Mouse (Mus musculus) testis, adult 2 months (tissue): ENCODE measurements at regions not wholly inside any gene's neighbourhood (a gene's known extent, or its start where the extent isn't known, plus 50 kb on each side); places are given as distances from the start of the nearest gene placed in this dataset.
"Not testable (repeated sequence)": the region's sequence is repeated elsewhere in the genome, so short reads cannot be mapped to it uniquely, and the experiment has no call there.

Experiments
- H3K27ac ChIP-seq: fragments of 200-500 bp; 2 replicates; pipeline ENCODE4 v1.5.1; 2012; ENCODE audit warnings: low read depth, low read length; ENCODE audit not compliant: control insufficient read depth, insufficient read depth
- H3K27me3 ChIP-seq: fragments of 200-500 bp; 2 replicates; pipeline ENCODE4 v1.6.1; 2012; ENCODE audit warnings: mild to moderate bottlenecking, low read length, moderate library complexity; ENCODE audit not compliant: control insufficient read depth, insufficient read depth
- H3K36me3 ChIP-seq: fragments of 200-500 bp; 2 replicates; pipeline ENCODE4 v1.6.1; 2012; ENCODE audit warnings: mild to moderate bottlenecking, low read length; ENCODE audit not compliant: control insufficient read depth, insufficient read depth
- H3K4me1 ChIP-seq: fragments of 200-500 bp; 2 replicates; pipeline ENCODE4 v1.6.1; 2012; ENCODE audit warnings: low read length; ENCODE audit not compliant: control insufficient read depth, insufficient read depth
- H3K4me3 ChIP-seq: fragments of 200-500 bp; 2 replicates; pipeline ENCODE4 v1.5.1; 2012; ENCODE audit warnings: low read depth, mild to moderate bottlenecking, low read length, moderate library complexity, mixed read lengths; ENCODE audit not compliant: control insufficient read depth
- CTCF ChIP-seq: fragments of 200-500 bp; IDR thresholded peaks from 2 replicates; pipeline ENCODE4 v1.5.1; 2012; ENCODE audit warnings: low read depth, mild to moderate bottlenecking, inconsistent platforms, low read length, moderate library complexity; ENCODE audit not compliant: control insufficient read depth, insufficient read depth, insufficient replicate concordance
- POLR2A ChIP-seq: fragments of 200-500 bp; IDR thresholded peaks from 2 replicates; pipeline ENCODE4 v1.6.1; 2012; ENCODE audit warnings: low read depth, mild to moderate bottlenecking, inconsistent platforms, low read length, moderate library complexity; ENCODE audit not compliant: control insufficient read depth

- Histone ChIP-seq H3K4me3 (no peak overlapping the region), H3K36me3 (no peaks in the 10 kb centered on the region), H3K27me3 (no peaks in the 10 kb centered on the region), H3K27ac (no peak overlapping the region), H3K4me1 (no peaks in the 10 kb centered on the region)
- TF ChIP-seq POLR2A (no peak), CTCF (no peak)
Observed at GRCm38 (mm10) chr2:116289886-116290285, 224.2 kb upstream of the Meis2 start.

GRCm38 (mm10) chr2:116243191-116243590, 177.6 kb upstream of the Meis2 start:
- H3K36me3 ChIP-seq, H3K4me1 ChIP-seq, H3K27me3 ChIP-seq: not testable (repeated sequence)

GRCm38 (mm10) chr2:116236731-116237130, 171.1 kb upstream of the Meis2 start:
- TF ChIP-seq CTCF (no peak), POLR2A (no peak)
- H3K27ac ChIP-seq = no peak overlapping the region
- no peaks in the 10 kb centered on the region for H3K27me3 ChIP-seq
- H3K36me3 ChIP-seq = no peaks in the 10 kb centered on the region
- no peak overlapping the region for H3K4me3 ChIP-seq
- H3K4me1 ChIP-seq = no peaks in the 10 kb centered on the region

More at GRCm38 (mm10) chr2:116243191-116243590, 177.6 kb upstream of the Meis2 start:
- not testable (repeated sequence) for H3K27ac ChIP-seq, H3K4me3 ChIP-seq

GRCm38 (mm10) chr2:116232793-116233192, 167.2 kb upstream of the Meis2 start:
- no peaks in the 10 kb centered on the region for H3K27me3 ChIP-seq
- TF ChIP-seq POLR2A (no peak), CTCF (no peak)

GRCm38 (mm10) chr2:116216418-116216817, 150.8 kb upstream of the Meis2 start:
- Histone ChIP-seq H3K4me1 (no peaks in the 10 kb centered on the region), H3K4me3 (no peak overlapping the region), H3K27me3 (no peaks in the 10 kb centered on the region), H3K36me3 (no peaks in the 10 kb centered on the region), H3K27ac (no peak overlapping the region)
- TF ChIP-seq POLR2A (no peak), CTCF (peak; percentile 73; the same call in 1 of the 2 replicates)

More at GRCm38 (mm10) chr2:116232793-116233192, 167.2 kb upstream of the Meis2 start:
- Histone ChIP-seq H3K4me1 (no peaks in the 10 kb centered on the region), H3K27ac (no peak overlapping the region), H3K4me3 (no peak overlapping the region), H3K36me3 (no peaks in the 10 kb centered on the region)

- TF ChIP-seq POLR2A (no peak), CTCF (no peak)
- H3K36me3 ChIP-seq = no peaks in the 10 kb centered on the region
- no peaks in the 10 kb centered on the region for H3K4me1 ChIP-seq
- H3K4me3 ChIP-seq = no peak overlapping the region
- H3K27ac ChIP-seq = no peak overlapping the region
- H3K27me3 ChIP-seq = no peaks in the 10 kb centered on the region
Observed at GRCm38 (mm10) chr2:116201248-116202223, 135.9 kb upstream of the Meis2 start.

GRCm38 (mm10) chr2:116200795-116201194, 135.2 kb upstream of the Meis2 start:
- no peaks in the 10 kb centered on the region for H3K27me3 ChIP-seq
- TF ChIP-seq POLR2A (no peak), CTCF (no peak)
- H3K27ac ChIP-seq = no peak overlapping the region
- no peaks in the 10 kb centered on the region for H3K4me1 ChIP-seq
- no peaks in the 10 kb centered on the region for H3K36me3 ChIP-seq
- H3K4me3 ChIP-seq = no peak overlapping the region
